Mouse (Mus musculus) frontal cortex, postnatal 10 days (tissue): ENCODE results near the gene Dhrs2.

Experiments
- DNase-seq, 2 experiments: peaks; one replicate each; pipeline ENCODE4 v3.0.0; 2022; ENCODE audit warnings: low spot score in 2 of 2, mixed read lengths in 1 of 2

Dhrs2 gene

DNA sequence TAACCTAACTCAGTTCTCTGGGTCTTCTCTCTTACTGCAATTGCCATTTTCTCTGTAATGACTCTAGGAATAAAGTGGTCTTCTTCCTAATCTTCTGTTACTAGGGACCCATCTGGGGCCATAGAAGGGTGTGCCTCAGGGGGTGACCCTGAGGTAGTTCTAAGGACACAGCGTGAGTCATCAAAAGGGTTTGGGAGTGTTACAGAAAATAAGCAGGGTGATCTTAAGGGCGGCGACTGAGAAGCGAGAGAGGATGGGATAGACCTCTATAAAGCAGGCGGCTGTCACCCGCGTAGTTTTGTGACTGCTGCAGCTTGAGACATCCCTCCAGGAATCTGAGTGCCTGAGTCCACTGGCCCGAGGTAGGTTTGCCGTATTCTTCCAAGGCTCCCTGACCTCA is at the start of gene Dhrs2:
Dhrs2 (plus strand) TSS at position 301 of the 400 bp plus-strand sequence.
- DNase-seq, result no peak

DNA sequence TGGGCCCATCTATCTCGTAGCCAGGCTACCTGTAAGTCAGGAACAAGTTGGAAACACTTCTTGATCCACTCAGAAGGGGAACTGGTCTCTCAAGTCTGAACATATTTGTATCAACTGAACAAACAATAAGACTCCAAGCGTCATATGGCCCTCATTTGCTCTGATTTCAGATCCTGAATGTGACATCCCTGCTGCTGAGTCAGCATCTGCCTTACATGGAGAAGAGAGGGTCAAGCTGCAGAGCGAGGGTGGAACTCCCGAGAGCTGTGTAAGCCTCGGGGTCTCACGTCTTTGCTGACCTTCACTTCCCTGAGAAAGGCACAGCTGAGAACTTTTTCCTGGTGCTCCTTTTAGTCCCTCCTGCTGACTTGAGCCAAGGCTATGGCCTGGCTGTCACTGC is 47.6 kb upstream of the Dhrs2 start:
- no peak for DNase-seq

DNA sequence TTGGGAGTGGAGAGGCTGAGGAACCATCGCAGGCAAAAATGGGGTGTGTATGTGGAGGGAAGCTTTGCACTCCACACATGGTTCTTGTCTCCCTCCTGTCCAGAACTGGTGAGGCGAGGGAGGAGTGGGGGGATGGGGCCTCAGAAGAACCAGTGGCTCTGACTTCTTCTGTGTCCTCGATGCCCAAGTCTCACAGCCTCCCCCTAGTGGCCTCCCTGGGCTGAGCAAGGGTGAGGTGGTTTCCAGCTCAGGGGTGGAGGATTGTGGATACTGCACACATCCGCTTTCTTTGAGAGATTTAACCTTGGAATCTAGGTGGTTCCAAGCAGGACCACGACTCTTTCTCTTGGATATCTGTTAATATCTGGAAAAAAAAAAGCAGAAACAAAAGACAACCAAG is 44.5 kb upstream of the Dhrs2 start:
- DNase-seq, result peak in 1 of 2 experiments; percentile 30

DNA sequence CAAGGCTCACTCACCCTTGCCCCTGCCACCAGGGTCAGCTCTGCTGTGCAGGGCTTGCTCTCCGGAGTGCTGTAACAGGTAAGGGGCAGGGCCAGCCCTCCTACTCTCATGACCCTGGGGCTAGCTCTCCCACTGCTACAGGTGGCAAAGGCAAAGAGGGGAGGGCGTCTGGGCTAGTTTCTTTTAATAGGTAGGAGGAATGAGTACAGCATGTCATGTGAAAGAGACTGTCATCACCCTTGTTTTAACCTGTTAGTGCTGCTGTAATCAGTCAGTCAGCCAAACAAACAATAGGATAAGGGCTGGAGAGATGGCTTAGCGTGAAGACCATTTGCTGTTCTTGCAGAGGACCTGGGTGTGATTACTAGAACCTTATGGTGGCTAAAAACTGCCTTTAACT is 40.9 kb upstream of the Dhrs2 start:
- DNase-seq, result no peak

DNA sequence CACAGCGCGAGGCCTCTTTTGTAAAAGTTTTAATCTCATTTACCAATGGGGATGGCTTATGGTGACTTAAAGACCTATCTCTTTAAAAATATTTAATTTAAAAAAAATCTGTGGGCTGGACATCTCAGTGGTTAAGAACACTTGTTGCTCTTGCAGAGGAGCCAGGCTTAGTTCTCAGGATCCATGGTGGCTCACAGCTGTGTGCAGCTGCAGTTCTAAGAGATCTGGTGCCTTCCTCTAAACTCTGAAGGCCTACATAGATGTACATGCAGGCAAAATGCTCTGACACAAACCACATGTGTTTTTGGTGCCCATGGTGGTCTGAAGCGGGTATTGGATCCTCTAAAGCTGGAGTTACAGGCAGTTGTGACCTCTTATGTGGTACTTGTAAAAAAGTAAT is 38.6 kb upstream of the Dhrs2 start:
- DNase-seq, result no peak

DNA sequence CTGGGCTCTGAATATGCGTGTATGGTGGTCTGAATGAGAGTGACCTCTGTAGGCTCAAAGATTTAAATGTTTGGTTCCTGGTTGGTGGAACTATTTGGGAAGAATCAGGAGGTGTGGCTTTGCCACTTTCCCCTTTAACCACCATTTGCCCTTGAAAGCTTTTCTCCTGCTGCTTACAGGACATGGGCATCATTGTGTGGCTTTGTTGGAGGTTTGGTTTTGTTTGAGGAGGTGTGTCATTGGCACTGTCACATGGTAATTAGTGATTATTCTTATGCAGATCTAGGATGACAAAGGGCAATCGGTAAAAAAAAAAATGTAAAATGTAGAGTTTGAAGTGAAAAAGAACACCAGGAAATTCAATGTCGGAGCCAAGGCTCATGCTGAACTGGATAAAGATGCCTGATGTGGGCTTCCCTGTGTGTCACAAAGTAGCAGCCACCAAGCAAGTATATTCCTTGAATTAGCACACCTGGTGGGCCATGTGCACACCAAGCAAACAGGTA is 37.1 kb upstream of the Dhrs2 start:
- no peak for DNase-seq

DNA sequence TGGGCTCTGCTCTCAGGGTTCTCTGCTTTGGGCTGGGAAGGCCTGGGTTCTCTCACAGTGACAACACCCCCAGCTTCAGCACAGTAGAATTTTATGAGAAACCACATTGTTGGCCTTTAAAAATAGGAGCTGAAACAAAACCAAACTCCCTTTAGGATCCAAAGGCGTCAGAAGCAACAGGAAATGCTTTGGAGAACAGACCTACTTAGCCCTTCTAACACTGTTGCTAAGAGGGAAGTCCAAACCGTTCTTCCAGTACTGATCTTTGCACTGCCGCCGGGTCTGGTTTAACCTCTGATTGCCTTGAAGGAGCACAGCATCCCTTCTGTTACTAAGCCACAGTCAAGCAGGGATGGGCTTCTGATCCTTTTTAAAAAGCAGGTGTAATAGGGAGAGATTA is 33.3 kb upstream of the Dhrs2 start:
- DNase-seq, result no peak

DNA sequence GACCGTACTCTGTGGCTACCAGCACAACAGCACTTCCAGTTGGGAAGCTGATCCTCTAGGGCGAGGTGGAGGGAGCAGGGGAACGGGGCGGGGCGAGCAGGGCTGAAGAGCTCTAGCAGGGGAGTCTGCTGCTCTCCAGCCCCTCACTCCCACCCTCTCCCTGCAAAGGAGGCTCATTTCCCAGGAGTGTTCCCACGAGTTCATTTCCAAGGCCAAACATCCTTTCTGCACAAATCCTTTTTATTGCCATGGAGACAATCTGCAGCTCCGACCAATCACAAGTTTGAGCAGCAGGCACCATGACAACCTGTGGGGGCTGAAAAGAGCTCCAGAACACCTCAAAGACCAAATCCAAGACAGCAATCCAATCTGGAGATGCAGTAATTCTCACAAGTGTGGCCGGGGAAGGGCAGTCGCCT is 32.4 kb upstream of the Dhrs2 start:
- peak; percentile 60 to 83 for DNase-seq

DNA sequence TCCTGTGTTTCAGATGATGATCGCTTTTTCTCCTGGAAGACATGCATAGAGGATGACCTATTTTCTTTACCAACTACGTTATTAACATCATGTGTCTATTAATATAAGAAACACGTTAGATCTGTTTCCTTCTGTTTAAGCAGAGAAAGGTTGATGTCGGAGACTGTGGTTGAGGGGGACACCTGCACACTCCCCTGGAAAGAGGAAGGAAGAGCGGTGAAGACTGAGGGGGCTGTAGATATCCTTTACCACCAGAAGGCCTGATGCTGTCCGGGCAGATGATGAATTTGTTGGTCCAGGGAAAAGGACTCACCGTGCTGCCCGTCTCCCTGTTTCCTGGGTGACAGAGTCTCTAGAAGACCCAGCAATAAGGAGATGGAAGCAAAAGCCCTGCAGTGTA is 28.5 kb upstream of the Dhrs2 start:
- no peak for DNase-seq

DNA sequence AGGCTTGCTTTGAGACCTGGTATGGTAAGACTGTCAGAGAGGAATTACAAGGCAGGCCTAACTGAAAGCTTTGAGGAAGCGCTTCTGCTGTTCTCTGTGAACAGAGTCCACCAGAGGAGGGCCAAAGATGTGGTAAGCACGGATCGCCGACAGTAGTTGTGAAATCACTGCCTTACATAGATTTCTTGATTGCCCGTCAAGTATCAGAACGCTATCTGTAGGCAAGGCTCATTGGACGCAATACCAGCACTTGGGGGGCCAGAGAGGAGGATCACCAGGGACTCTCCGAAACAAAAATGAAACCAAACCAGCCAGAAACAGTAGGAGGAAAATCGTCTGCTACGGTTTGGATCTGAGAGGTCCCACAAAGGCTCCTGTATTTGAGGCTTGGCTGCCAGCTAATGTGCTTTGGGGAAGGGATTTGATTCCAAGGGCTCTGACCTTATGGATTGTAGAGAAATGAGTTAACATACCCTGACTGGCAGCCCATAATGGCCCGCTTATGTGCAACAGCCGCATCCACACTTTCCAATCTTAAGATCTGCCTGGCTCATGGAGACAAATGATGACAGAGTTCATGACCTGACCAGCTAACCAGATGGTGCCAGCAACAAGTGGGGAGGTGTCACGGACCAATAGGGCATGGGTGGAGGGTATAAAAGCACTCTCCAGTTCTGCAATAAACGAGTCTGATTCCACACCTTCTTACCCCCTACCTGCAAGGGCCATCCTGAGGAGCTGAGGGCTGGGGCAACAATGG is 27.8 kb upstream of the Dhrs2 start:
- DNase-seq, result no peak

DNA sequence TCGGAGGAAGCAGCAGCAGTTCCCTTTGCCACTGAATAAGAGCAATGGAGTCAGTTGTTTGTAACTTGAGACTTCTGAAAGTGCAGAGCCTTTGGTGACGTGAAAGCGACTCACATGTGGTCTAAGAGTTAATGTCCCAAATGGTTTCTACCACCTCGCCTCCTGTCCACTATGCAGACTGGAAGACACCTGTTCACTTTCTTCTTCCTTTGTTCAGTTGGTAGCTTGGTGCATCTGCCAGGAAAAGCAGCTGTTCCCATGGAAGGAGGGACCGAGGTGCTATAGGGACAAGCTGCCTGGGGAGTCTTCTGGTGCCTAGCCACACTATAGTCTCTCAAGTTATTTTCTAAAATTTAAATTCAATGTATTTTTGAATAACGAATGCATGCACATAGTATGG is 27.0 kb upstream of the Dhrs2 start:
- DNase-seq, result no peak

DNA sequence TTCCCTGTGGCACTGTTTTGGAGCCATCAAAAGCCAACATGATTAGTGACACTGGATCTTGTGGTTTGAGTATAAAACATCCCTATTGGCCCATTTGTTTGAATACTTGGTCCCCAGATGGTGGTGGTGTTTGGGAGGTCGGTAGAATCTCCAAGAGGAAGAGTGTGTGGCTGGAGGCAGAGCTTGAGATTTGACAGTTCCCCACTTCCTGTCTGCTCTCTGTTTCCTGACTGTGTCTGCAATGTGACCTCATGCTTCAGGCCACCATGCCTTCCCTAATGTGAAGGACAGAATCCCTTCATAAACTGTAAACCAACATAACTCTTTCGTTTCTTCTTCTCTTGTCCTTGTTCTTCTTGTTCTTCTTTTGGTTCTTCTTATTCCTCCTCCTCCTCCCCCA is 24.7 kb upstream of the Dhrs2 start:
- DNase-seq, result no peak

DNA sequence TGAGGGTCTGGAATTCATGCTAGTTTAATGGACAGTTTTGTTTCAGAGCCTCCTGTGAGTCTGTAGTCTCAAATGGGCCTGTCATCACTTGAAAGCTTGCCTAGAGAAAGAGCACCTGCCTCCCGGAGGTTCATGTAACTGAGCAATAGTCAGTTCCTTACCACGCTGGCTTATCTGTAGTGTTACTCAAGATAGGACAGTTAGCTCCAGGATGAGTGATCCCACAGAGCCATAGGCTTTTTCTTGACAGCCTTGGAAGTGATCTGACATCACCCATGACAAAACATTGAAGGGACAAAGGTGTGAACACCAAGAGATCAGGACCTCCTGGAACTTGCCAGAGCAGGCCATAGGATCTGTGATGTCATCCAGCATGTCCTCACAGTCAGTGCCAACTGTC is 23.6 kb upstream of the Dhrs2 start:
- DNase-seq, result no peak

DNA sequence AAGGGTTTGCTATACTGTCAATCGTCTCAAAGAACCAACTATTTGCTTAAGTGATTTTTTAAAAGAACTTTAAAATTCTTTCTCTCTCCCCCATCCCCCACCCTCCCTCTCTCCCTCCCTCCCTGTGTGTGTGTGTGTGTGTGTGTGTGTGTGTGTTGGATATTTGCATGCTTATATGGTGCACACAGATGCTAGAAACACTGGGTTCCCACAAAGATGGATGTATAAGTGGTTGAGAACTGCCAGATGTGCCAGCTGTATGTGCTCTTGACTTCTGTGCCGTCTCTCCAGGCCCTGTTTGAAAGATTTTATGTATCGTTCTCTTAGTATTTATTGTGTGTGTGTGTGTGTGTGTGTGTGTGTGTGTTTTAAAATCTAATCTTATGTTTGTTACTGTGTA is 17.3 kb upstream of the Dhrs2 start:
- no peak for DNase-seq

DNA sequence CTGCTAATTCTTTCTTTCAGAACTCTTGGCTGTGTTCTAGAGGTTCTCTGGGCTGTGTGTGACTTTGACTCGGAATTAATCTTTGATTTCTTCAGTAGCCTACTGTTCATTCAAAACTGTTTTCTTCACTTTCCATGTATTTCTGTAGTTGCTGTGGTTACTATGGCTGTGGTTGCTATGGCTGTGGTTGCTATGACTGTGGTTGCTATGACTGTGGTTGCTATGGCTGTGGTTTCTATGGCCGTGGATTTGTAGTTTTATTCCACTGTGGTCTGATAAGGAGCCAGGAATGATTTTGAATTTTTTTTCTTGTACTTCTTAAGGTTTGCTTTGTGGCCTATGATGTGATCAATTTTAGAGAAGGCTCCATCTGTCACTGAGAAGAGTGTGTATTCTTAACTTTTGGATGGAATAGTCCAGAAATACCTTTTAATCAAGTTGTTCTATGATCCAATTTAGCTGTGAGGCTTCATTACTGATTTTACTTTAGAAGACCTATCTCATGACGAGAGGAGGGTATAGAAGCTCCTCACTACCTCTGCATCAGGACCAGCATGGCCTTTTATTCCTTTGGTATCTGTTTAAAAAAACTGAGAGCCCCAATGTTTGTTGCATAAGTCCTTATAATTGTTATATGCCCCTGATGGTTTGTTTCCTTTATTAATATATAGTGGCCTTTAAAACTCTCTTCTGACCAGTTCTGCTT is 16.6 kb upstream of the Dhrs2 start:
- DNase-seq, result peak; percentile 45 to 66

DNA sequence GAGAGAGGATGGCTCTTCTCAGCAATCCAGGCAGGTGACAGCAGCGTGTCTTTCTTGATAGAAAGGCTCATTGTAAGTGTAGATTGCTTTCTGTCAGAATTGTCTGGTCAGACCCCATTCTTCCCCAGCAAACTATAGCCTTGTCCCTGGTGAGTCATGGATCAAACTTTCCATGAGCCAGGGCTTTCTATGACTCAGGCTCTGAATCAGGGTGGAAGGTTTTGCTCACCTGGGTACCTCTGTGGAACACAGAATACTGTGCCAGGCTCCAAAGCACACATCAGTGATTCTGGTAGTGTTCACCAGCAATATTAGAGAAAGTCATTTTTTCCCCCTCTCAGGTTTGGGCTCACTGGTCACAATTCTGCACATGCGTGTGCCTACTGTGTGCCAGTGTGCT is 13.5 kb upstream of the Dhrs2 start:
- no peak for DNase-seq

DNA sequence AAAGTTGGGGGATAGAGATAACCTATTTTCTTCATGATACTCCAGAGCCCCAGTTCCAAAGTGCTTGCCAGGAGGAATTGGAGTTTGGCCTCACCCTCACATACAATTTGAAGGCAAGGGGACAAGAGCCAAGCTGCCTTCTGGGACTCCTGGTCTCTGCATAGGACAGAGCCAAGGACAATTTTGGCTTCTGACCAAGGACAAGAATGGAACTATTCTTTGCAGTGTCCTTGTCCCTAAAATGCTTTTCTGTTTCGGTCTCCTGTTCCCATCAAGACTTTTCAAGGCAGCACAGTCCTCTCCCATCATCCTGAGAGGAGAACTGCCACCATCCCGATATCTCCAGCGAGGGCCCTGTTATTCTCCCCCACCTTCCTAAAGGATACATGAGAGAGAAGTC is 8.2 kb upstream of the Dhrs2 start:
- no peak for DNase-seq

DNA sequence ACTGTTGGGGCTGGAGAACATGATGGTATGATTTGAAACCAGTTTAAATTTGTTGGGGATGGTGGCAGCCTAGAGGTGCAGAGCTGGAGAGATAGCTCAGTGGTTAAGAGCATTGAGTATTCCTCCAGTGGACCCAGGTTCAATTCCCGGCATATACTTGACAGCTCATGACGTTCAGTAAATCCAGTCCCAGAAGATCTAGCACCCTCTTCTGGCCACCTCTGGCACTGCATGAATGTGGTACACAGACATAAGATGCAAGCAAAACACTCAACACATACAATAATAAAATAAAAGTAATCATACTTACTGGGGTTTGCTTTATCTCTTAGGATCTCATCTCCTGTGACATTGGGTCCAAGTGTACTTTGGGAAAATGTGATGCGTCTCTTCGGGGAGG is 7.3 kb upstream of the Dhrs2 start:
- no peak for DNase-seq

DNA sequence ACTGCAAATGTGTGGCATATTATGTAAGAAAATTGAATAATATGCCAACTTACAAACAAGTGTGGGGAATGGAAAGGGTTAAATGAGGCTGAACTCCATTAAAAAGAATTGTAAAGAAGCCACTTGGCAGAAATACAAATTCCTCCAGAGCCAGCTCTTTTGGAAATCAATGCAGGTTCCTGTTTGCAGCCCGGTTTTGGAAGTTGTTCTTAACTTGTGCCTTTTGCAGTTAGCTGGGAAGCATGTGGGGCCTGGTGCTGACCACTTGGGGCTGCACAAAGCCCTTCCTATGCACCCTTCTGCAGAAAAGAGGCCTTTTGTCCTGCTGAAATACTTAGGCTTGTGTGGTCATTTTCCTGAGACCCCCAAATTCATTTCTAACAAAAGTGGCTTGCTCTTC is 1.4 kb downstream of the Dhrs2 start:
- DNase-seq, result peak; percentile 27 to 30

DNA sequence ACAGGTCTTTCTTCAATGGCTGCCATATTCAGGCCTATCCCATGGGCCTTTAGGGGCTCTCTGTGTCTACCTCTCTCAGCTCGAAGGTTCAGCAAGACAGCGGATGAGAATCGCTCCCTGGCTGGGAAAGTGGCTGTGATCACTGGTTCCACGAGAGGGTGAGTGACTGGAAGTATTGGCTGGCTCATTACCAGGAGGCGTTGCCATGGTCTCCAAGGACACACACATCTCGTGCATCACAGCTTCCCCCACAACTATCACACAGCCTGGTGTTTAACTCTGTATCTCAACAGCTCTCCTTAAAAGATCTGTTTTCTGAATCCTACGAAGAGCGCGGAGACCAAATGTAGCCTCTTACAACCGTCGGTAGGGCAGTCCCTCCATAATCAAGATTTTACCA is 12.8 kb downstream of the Dhrs2 start:
- peak; percentile 17 to 42 for DNase-seq

DNA sequence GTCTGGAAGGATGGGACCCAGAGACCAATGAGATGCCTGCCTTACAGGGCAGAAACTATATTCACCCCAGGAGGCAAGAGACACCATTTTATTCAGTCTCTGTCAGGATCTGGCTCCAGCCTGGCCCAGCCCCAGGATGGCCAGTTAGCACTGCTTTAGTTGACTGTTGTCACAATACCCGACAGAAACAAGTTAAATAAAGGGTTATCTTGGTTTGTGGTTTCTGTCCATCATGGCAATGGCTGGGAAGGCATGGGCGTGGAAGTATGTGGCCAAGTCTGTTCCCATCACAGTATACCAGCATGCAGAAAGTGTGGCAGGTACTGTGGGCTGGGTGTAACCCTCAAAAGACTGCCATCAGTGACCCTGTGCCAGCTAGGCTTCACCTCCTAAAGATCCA is 14.9 kb downstream of the Dhrs2 start:
- DNase-seq, result no peak

DNA sequence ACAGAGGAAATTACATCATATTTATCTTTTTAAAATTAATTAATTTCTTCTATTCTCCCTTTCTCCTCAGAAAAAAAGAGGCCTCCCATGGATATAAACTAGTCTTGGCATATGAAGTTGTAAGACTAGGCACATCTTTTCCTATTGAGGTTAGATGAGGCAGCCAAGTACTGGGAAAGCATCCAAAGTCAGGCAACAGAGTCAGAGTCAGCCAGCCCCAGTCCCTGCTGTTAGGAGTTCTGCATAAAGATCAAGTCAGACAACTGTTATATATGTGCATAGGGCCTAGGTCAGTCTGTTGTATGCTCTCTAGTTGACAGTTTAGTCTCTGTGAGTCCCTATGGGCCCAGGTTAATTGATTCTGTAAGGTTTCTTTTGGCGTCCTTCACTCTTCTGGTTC is 20.9 kb downstream of the Dhrs2 start:
- no peak for DNase-seq

DNA sequence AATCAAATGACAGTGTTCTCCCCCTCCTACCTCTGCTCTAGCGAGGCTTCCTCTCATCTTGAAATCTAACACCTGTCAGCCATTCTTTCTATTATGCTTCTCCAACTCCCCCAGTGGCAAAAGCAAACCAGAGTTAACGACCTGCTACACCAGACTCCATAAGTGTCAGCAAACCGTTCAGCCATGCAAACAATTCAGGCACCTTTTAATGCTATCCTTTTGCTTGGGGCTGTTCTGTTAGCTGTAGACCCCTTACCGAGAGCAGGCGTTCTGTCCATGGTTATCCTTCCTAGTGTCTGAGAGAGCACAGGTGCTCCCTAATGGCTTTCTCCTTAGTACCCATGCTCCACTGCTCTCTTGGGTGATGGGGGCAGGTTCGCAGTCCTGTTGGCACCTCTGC is 25.4 kb downstream of the Dhrs2 start:
- DNase-seq, result no peak
